Mouse (Mus musculus) E14TG2a.4 (cell line): ENCODE data around the gene Snx18.

Source experiments
- H3K27me3 ChIP-seq: 2 replicates; pipeline ENCODE4 v1.6.1; 2014; ENCODE audit warnings: low read length, control low read depth; ENCODE audit not compliant: insufficient read depth
- H3K36me3 ChIP-seq: 2 replicates; pipeline ENCODE4 v1.6.1; 2014; ENCODE audit warnings: low read length, control low read depth; ENCODE audit not compliant: insufficient read depth
- H3K4me1 ChIP-seq: replicated peaks from 2 replicates; pipeline ENCODE4 v1.6.1; 2014; ENCODE audit warnings: low read depth, low read length, control low read depth
- H3K4me3 ChIP-seq: replicated peaks from 2 replicates; pipeline ENCODE4 v1.5.1; 2014; ENCODE audit warnings: mild to moderate bottlenecking, low read length
- H3K9me3 ChIP-seq: 2 replicates; pipeline ENCODE4 v1.6.1; 2014; ENCODE audit warnings: low read length, control low read depth
- CTCF ChIP-seq: conservative IDR thresholded peaks from 2 replicates; pipeline ENCODE4 v1.5.1; 2014; ENCODE audit warnings: low read length
- NANOG ChIP-seq: IDR thresholded peaks from 2 replicates; pipeline ENCODE4 v1.6.1; 2014; ENCODE audit warnings: borderline replicate concordance, low read length, mixed read lengths
- POU5F1 ChIP-seq: IDR thresholded peaks from 2 replicates; pipeline ENCODE4 v1.6.1; 2014; ENCODE audit warnings: low read length, borderline replicate concordance

The Snx18 gene

DNA sequence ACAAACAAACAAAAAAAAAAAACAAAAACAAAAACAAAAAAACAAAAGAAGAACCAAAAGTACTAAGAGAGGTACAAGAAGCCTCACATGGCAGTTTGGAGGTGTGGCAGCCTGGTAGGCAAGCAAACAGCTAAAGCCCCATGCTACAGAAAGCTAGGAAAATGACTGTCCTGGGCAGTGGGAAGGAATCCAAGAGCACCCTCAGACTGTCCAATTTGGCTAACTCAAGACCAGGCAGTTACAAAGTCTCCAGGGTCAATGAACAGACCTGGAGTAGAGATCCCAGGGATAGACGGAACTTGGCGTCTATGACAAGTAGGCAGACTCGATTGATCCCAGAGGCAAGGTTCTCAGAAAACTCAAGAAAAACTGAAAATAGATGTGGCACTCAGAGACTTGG is 32.8 kb downstream of the Snx18 start:
- TF ChIP-seq POU5F1 (no peak), NANOG (no peak), CTCF (no peak)
- H3K9me3 ChIP-seq, result no peaks in the 10 kb centered on the region
- H3K4me3 ChIP-seq, result no peak overlapping the region
- peaks cover 49% of the 10 kb centered on the region for H3K4me1 ChIP-seq
- peaks cover 10% of the 10 kb centered on the region for H3K36me3 ChIP-seq
- no peaks in the 10 kb centered on the region for H3K27me3 ChIP-seq

DNA sequence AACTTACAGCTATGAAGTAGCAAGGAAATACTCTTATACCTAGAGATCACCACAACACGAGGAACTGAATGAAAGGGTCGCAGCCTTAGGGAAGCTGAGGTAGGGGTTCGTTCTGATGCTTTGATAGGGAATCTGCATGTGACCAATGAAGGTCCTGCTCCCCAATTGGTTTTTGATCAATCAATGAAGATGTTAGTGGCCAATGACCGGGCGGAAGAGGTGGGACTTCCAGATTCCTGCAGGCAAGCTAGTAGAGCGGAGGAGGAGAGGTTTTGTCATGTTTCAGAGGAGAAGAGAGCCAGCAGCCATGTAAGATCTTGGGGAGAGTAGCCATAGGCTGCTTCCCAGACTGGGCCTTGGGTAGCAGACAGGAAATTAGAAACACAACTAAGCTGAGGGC is 33.9 kb downstream of the Snx18 start:
- H3K36me3 ChIP-seq, result peaks cover 2% of the 10 kb centered on the region; the same call in 1 of the 2 replicates
- TF ChIP-seq NANOG (peak; percentile 20; the same call in 1 of the 2 replicates), CTCF (no peak)
- no peaks in the 10 kb centered on the region for H3K9me3 ChIP-seq
- no peaks in the 10 kb centered on the region for H3K27me3 ChIP-seq
- no peak overlapping the region for H3K4me3 ChIP-seq
- peaks cover 57% of the 10 kb centered on the region for H3K4me1 ChIP-seq

DNA sequence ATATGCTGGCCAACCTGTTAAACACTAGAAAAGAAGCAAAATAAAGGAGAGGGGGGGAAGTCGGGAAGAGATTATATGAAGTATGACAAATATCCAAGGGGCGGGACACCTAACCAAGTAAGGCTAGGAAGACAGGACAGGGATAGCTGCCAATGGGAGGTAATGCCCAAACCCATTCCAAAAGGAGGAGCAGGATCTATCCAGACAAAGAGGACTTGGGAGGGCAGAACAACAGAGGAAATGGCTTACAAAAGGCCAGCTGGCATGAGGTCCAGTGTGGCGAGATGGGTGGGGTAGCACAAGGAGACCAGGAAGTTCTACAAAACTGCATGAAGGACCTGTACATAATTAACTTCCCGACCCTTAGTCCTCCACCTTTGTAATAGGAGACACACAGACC is 34.8 kb downstream of the Snx18 start:
- no peaks in the 10 kb centered on the region for H3K36me3 ChIP-seq
- H3K4me3 ChIP-seq, result peak overlapping the region; percentile 14; the same call in 1 of the 2 replicates
- H3K9me3 ChIP-seq, result no peaks in the 10 kb centered on the region
- H3K4me1 ChIP-seq, result peaks cover 59% of the 10 kb centered on the region
- H3K27me3 ChIP-seq, result no peaks in the 10 kb centered on the region
- TF ChIP-seq POU5F1 (no peak), NANOG (no peak), CTCF (no peak)

DNA sequence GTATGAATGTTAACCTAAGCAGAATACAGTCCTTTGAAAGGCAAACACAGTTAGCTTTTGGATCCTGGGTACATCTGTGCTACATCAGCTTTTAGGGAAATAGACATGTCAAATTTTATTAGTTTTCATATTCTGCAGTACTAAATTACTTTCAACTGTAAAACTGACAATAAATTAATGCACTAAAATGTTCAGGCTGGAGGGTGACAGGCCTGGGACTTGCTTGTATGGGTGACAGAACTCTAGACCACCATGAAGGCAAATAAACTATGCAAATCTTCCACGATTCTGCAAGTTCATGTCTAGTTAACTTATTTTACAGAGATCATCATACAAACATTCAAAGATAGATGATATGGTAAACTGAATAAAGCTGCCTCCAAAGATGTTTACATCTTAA is 36.3 kb downstream of the Snx18 start:
- no peak overlapping the region for H3K4me3 ChIP-seq
- no peaks in the 10 kb centered on the region for H3K36me3 ChIP-seq
- H3K27me3 ChIP-seq, result no peaks in the 10 kb centered on the region
- no peak for TF ChIP-seq CTCF
- TF ChIP-seq NANOG, result no peak
- no peak for TF ChIP-seq POU5F1
- H3K9me3 ChIP-seq, result no peaks in the 10 kb centered on the region
- H3K4me1 ChIP-seq, result peaks cover 48% of the 10 kb centered on the region

DNA sequence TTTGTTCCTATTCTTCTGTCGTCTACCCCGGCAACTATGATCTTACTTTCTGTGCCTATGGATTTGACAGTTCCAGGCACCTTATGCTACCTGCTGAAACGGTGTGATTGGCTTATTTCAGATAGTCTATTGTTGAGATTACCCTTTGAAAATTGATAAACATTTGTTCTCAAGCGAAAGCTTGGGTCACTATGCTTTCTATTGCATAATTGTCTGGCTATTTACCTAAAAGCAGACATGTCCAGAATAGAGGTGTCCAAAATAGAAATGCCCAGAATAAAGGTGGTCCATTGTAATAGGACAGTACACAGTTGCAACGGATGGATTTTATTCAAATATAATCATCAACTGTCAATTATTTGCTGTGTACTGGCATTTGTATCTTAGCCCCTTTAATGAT is 36.9 kb downstream of the Snx18 start:
- H3K27me3 ChIP-seq, result no peaks in the 10 kb centered on the region
- TF ChIP-seq CTCF, result no peak
- no peak for TF ChIP-seq POU5F1
- no peak for TF ChIP-seq NANOG
- H3K9me3 ChIP-seq, result no peaks in the 10 kb centered on the region
- H3K4me3 ChIP-seq, result no peak overlapping the region
- H3K4me1 ChIP-seq, result peaks cover 42% of the 10 kb centered on the region
- no peaks in the 10 kb centered on the region for H3K36me3 ChIP-seq

DNA sequence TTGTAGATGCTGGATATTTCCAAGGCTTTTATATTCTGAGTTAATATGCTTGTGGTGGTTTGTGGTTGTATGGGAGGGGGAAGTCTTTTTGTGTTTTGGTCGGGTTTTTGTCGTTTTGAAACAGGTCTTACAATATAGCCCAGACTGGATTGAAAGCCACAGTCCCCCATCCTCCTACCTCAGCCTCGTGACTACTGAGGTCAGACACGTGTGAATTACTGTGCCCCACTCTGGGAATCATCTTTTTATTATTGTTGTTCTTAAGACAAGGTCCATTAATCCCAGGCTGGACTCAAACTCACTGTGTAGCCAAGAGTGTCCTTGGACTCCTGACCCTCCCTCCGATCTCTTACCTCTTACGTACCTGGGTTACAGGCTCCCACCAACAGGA is 38.0 kb downstream of the Snx18 start:
- Histone ChIP-seq H3K27me3 (no peaks in the 10 kb centered on the region), H3K9me3 (no peaks in the 10 kb centered on the region), H3K4me1 (peaks cover 37% of the 10 kb centered on the region), H3K36me3 (no peaks in the 10 kb centered on the region), H3K4me3 (no peak overlapping the region)
- TF ChIP-seq NANOG (no peak), CTCF (no peak), POU5F1 (no peak)

DNA sequence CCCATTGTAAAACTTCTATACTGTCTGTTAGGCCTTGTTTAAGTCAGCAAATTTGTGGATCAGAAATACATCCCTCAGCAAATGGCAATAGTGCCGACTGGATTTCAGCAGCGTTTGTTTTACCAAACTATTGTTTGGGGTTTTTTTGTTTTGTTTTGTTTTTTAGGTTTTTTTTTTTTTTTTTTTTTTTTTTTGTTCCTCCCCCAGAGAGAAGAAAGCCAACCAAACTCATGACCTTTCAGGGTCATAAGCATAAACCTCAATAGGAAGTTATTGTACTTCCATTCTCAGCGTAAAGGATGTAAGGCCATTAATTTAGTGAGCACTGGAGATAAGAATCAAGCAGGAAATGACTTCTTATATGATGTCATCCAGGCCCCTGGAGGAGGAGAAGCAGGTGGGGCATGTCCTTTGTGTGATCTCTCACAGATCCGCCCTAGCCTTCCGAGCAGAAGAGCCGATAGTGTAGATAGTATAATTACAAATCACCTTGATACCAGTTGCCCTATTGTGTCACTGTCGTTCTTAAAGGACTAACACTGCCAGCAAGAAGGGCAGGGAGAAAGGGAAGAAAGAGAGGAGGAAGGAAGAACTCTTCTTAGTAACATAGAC is 38.5 kb downstream of the Snx18 start:
- Histone ChIP-seq H3K4me1 (peaks cover 37% of the 10 kb centered on the region), H3K9me3 (no peaks in the 10 kb centered on the region), H3K36me3 (no peaks in the 10 kb centered on the region), H3K4me3 (no peak overlapping the region), H3K27me3 (no peaks in the 10 kb centered on the region)
- no peak for TF ChIP-seq CTCF
- TF ChIP-seq POU5F1, result no peak
- TF ChIP-seq NANOG, result no peak

DNA sequence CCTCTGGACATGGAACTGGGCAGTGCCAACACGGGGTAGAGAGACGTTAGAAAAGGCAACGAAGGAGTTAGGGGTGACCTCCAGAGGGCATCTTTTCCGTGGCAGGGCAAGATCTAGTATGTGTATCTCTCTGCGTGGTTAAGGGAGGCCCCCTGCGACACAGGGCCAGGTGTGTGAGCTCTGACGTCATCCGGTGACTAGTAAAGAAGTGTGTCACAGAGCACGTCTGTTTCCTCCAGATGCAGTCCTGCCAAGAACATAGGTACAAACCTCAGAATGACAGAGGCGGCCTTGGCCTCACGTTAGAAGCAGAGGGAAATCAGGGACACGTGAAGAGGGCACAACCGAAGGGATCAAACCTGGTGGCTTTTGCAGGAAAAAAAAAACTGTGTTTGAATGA is 44.1 kb downstream of the Snx18 start:
- TF ChIP-seq POU5F1, result no peak
- TF ChIP-seq CTCF, result no peak
- TF ChIP-seq NANOG, result no peak
- Histone ChIP-seq H3K27me3 (no peaks in the 10 kb centered on the region), H3K36me3 (no peaks in the 10 kb centered on the region), H3K9me3 (no peaks in the 10 kb centered on the region), H3K4me3 (no peak overlapping the region), H3K4me1 (peaks cover 35% of the 10 kb centered on the region)

DNA sequence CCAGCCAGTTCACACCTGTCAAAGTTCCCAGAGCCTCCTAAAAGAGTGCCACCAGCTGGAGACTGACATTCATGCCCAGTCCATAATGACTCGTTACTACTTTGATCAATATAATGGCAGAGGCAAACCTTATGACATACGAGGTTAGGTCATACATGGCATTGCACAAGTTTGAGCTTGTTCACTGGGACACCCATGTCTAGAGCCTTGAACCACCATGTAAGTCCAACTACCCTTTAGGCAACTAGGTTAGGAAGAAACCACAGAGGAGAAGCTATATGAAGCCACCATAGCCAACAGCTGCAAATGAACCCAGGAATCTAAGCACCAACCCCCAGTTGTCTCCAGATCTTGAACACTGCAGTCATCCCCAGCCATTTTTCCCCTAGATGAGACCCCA is 45.0 kb downstream of the Snx18 start:
- TF ChIP-seq CTCF (no peak), NANOG (no peak), POU5F1 (no peak)
- no peak overlapping the region for H3K4me3 ChIP-seq

More for the DNA sequence above, 45.0 kb downstream of the Snx18 start:
- H3K27me3 ChIP-seq, result no peaks in the 10 kb centered on the region
- H3K4me1 ChIP-seq, result peaks cover 37% of the 10 kb centered on the region
- peaks cover 3% of the 10 kb centered on the region; the same call in 1 of the 2 replicates for H3K36me3 ChIP-seq
- H3K9me3 ChIP-seq, result peaks cover 4% of the 10 kb centered on the region
